Mouse (Mus musculus) adrenal gland, postnatal 36 days (tissue): ENCODE results near the gene Narfl. TPM values are rescaled to one million over a fixed set of nuclear protein-coding genes. Genes with fewer than 3 reads are reported as not detected.
A peak's percentile ranks its signal among the peaks of the same experiment; 100 is the strongest.
"Not testable (repeated sequence)": the region's sequence is repeated elsewhere in the genome, so short reads cannot be mapped to it uniquely, and the experiment has no call there.

Source experiments
- DNase-seq, 2 experiments: peaks; one replicate each; pipeline ENCODE4 v3.0.0; 2021; ENCODE audit warnings: mixed read lengths in 1 of 2
- total RNA-seq, 2 experiments: library from RNA; stranded (reverse); gene quantifications; 2 replicates each; pipeline ENCODE4 v1.2.3; 2021

Gene Narfl
- total RNA-seq, 2 experiments from 2014 or later = 26.0 to 31.0 TPM

- DNase-seq = peak; percentile 91
These were observed 29.4 kb downstream of the Narfl start for GRCm38 (mm10) chr17:25802825-25803517.

- DNase-seq = peak; percentile 64 to 70
These were observed 32.9 kb downstream of the Narfl start for GRCm38 (mm10) chr17:25806507-25806906.

- not testable (repeated sequence) for DNase-seq
These were observed 33.9 kb downstream of the Narfl start for GRCm38 (mm10) chr17:25807452-25807851.

GRCm38 (mm10) chr17:25808028-25808427 is 34.5 kb downstream of the Narfl start:
- no peak for DNase-seq

GRCm38 (mm10) chr17:25808789-25809605 is 35.4 kb downstream of the Narfl start, which contains the start of gene Fbxl16:
TSS of gene Fbxl16 (plus strand) at chr17:25809085.
- peak; percentile 93 to 95 for DNase-seq

- DNase-seq = no peak
These were observed 36.2 kb downstream of the Narfl start for GRCm38 (mm10) chr17:25809606-25810340.

GRCm38 (mm10) chr17:25810890-25811289 is 37.3 kb downstream of the Narfl start:
- DNase-seq = no peak

GRCm38 (mm10) chr17:25813471-25813870 is 39.9 kb downstream of the Narfl start:
- peak; percentile 92 to 94 for DNase-seq

GRCm38 (mm10) chr17:25817662-25818061 is 44.1 kb downstream of the Narfl start:
- DNase-seq = peak; percentile 37 to 74

GRCm38 (mm10) chr17:25818851-25819780 is 45.5 kb downstream of the Narfl start:
- no peak for DNase-seq

- peak; percentile 67 to 75 for DNase-seq
These were observed 49.9 kb downstream of the Narfl start, which contains the start of gene Wdr24 for GRCm38 (mm10) chr17:25823452-25823851. TSS of gene Wdr24 (plus strand) at chr17:25823627.

GRCm38 (mm10) chr17:25824362-25825142 is 51.0 kb downstream of the Narfl start:
- DNase-seq = no peak

- DNase-seq = no peak
These were observed 51.7 kb downstream of the Narfl start for GRCm38 (mm10) chr17:25825311-25825710.

- no peak for DNase-seq
These were observed 52.5 kb downstream of the Narfl start for GRCm38 (mm10) chr17:25825984-25826570.

GRCm38 (mm10) chr17:25827011-25827410 is 53.4 kb downstream of the Narfl start:
- DNase-seq = no peak

GRCm38 (mm10) chr17:25827546-25828222 is 54.1 kb downstream of the Narfl start:
- no peak for DNase-seq

- DNase-seq = no peak
These were observed 54.6 kb downstream of the Narfl start for GRCm38 (mm10) chr17:25828223-25828594.

- DNase-seq = peak; percentile 82 to 87
These were observed 55.4 kb downstream of the Narfl start, which contains the start of gene Jmjd8 for GRCm38 (mm10) chr17:25828712-25829557. TSS of gene Jmjd8 (plus strand) at chr17:25828867.
